Mouse (Mus musculus) CH12.LX (cell line): ENCODE data around the gene Paox.

Experiments used
- CTCF ChIP-seq, 2 experiments: IDR thresholded peaks in 1 of 2; conservative IDR thresholded peaks in 1 of 2; 2 replicates each; pipeline ENCODE4 v1.5.1; 2011 to 2012; ENCODE audit warnings: low read depth in 2 of 2, low read length in 2 of 2, improper control_type of control experiment in 1 of 2, inconsistent platforms in 1 of 2, mild to moderate bottlenecking in 1 of 2, moderate library complexity in 1 of 2
- POLR2A ChIP-seq: IDR thresholded peaks from 2 replicates; pipeline ENCODE4 v1.6.1; 2011; ENCODE audit warnings: low read depth, mild to moderate bottlenecking, improper control_type of control experiment, low read length

- TF ChIP-seq CTCF (conservative IDR thresholded peaks at IDR 0.05 in 1 of 2, IDR thresholded peaks at IDR 0.05 in 1 of 2; ENCODE audit: low read depth in 2 of 2, low read length in 2 of 2) (no peak), POLR2A (no peak)
Observed at GRCm38 (mm10) chr7:140122765-140123164, 7.2 kb downstream of the Paox start.
